Mouse (Mus musculus) heart, embryonic 11.5 days (tissue): ENCODE measurements around the gene Ifitm5. TPM values are rescaled to one million over a fixed set of nuclear protein-coding genes. Genes with fewer than 3 reads are reported as not detected.

Experiments
- ATAC-seq: fragments of 200-750 bp; cut with Nextera tagmentation; replicated peaks from 2 replicates; pipeline ENCODE4 v1.8.0; 2017; ENCODE audit warnings: moderate library complexity; ENCODE audit not compliant: insufficient number of reproducible peaks, low FRiP score, low TSS enrichment
- H3K27ac ChIP-seq: fragments of 300-500 bp; sonication (generic); 2 replicates; pipeline ENCODE4 v1.5.1; 2014; ENCODE audit warnings: mild to moderate bottlenecking, low read depth, low read length
- H3K27me3 ChIP-seq: fragments of 300-500 bp; sonication (generic); 2 replicates; pipeline ENCODE4 v1.6.1; 2014; ENCODE audit warnings: mild to moderate bottlenecking, low read length, mixed read lengths; ENCODE audit not compliant: control insufficient read depth, insufficient read depth
- H3K36me3 ChIP-seq: fragments of 300-500 bp; sonication (generic); 2 replicates; pipeline ENCODE4 v1.6.1; 2014; ENCODE audit warnings: mild to moderate bottlenecking, low read length, moderate library complexity, mixed read lengths; ENCODE audit not compliant: control insufficient read depth, insufficient read depth
- H3K4me1 ChIP-seq: fragments of 300-500 bp; sonication (generic); 2 replicates; pipeline ENCODE4 v1.6.1; 2014; ENCODE audit warnings: low read length; ENCODE audit not compliant: control insufficient read depth, insufficient read depth
- H3K4me2 ChIP-seq: fragments of 300-500 bp; sonication (generic); 2 replicates; pipeline ENCODE4 v1.6.1; 2014; ENCODE audit warnings: mild to moderate bottlenecking, moderate library complexity
- H3K4me3 ChIP-seq: fragments of 300-500 bp; sonication (generic); 2 replicates; pipeline ENCODE4 v1.5.1; 2014; ENCODE audit warnings: low read depth, low read length
- H3K9ac ChIP-seq: fragments of 300-500 bp; sonication (generic); 2 replicates; pipeline ENCODE4 v1.6.1; 2014; ENCODE audit warnings: mild to moderate bottlenecking, low read depth, low read length, moderate library complexity
- H3K9me3 ChIP-seq: fragments of 300-500 bp; sonication (generic); replicated peaks from 2 replicates; pipeline ENCODE4 v1.6.1; 2016; ENCODE audit warnings: low read length; ENCODE audit not compliant: control insufficient read depth
- WGBS: fragments of 180-500 bp; shearing (Covaris S2); extraction: QIAGEN DNeasy Blood & Tissue Kit; methylation state at CpG from one replicate; pipeline ENCODE4 v1.1.7; 2014; ENCODE audit not compliant: insufficient replicate concordance; 5-methylcytosine and 5-hydroxymethylcytosine counted together
- polyA plus RNA-seq: library from polyadenylated mRNA; unstranded; fragments of >200 nt; fragmentation: Nextera tagmentation; extraction: Ambion mirVana; gene quantifications from 2 replicates; pipeline ENCODE4 v1.2.1, GENCODE M21; 2014

Ifitm5 gene
- polyA plus RNA-seq, 1 experiment from 2014 or later: 0.34 TPM

- Histone ChIP-seq H3K36me3 (no peaks in the 10 kb centered on the region), H3K4me1 (peaks cover 4% of the 10 kb centered on the region), H3K27me3 (no peaks in the 10 kb centered on the region), H3K4me2 (peak within 1 kb of the TSS; percentile 81), H3K9ac (peak within 1 kb of the TSS; percentile 75), H3K9me3 (no peaks in the 10 kb centered on the region), H3K27ac (peak within 1 kb of the TSS; percentile 77), H3K4me3 (peak within 1 kb of the TSS; percentile 56)
- peak; percentile 77 for ATAC-seq
- WGBS: 8% methylated on average over 11 of the region's 11 CpGs
Measured at GRCm38 (mm10) chr7:140955758-140956555, 5.9 kb upstream of the Ifitm5 start, which contains the start of the genes Gm45717 and Ifitm2. TSS of gene Gm45717 (minus strand) at chr7:140955937. TSS of gene Ifitm2 (minus strand) at chr7:140955987.

DNA sequence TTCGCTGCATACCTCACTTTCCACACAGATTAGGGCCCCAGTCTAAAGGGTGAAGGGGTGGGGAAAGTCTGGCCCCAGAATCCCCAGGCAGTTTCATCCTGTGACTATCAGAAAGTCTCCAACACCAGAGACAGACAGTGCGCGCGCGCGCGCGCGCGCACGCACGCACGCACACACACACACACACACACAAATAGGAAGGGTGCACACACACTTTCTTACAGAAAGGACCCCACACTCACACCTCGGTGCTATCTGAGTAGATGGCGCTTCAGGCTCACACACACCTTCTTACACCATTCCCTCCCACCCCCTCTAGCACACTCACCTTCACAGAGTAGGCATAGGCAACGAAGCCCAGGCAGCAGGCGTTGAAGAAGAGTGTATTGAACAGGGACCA is 5.3 kb upstream of the Ifitm5 start:
- Histone ChIP-seq H3K9ac (peak overlapping the region; percentile 75), H3K9me3 (no peaks in the 10 kb centered on the region), H3K4me1 (peaks cover 4% of the 10 kb centered on the region), H3K4me2 (peak overlapping the region; percentile 81), H3K4me3 (peak overlapping the region; percentile 56), H3K36me3 (no peaks in the 10 kb centered on the region), H3K27me3 (no peaks in the 10 kb centered on the region), H3K27ac (peak overlapping the region; percentile 76)
- 8% methylated on average over 17 of the region's 17 CpGs for whole genome bisulfite sequencing
- ATAC-seq: peak; percentile 23; the same call in 1 of the 2 replicates

- Histone ChIP-seq H3K4me2 (peak overlapping the region; percentile 81), H3K9me3 (no peaks in the 10 kb centered on the region), H3K27ac (peak overlapping the region; percentile 76; the same call in 1 of the 2 replicates), H3K4me1 (peaks cover 4% of the 10 kb centered on the region), H3K9ac (peak overlapping the region; percentile 75), H3K27me3 (no peaks in the 10 kb centered on the region), H3K36me3 (no peaks in the 10 kb centered on the region), H3K4me3 (peak overlapping the region; percentile 56)
- 5% methylated on average over 9 of the region's 9 CpGs for WGBS
- ATAC-seq: no peak
Measured at GRCm38 (mm10) chr7:140954733-140955071, 4.6 kb upstream of the Ifitm5 start.

GRCm38 (mm10) chr7:140953800-140954732 is 4.0 kb upstream of the Ifitm5 start:
- no peaks in the 10 kb centered on the region for H3K27me3 ChIP-seq
- 60% methylated on average over 15 of the region's 15 CpGs for WGBS
- no peaks in the 10 kb centered on the region for H3K36me3 ChIP-seq
- no peak overlapping the region for H3K27ac ChIP-seq
- H3K9me3 ChIP-seq: no peaks in the 10 kb centered on the region
- peak overlapping the region; percentile 56 for H3K4me3 ChIP-seq
- ATAC-seq: no peak
- peaks cover 4% of the 10 kb centered on the region for H3K4me1 ChIP-seq
- H3K9ac ChIP-seq: peak overlapping the region; percentile 28; the same call in 1 of the 2 replicates
- H3K4me2 ChIP-seq: peak overlapping the region; percentile 81

DNA sequence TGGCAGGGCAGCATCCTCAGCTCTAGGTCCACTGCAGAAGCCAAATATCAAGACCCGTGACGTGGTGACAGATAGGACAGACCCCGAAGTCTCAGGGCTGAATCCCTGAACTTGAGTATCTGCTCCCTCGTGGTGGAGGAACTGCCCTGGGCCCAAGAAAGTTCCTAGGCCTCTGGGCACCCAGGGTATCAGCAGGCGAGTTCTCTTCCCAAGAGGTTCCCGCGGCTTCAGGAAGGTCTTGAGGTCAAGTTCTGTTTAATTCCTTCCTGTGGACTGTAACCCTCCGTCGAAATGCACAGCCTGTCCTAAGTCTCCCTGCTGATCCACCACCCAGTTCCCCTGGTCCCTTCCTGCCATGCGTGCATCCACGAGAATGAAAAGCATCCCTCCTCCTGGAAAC is 3.0 kb upstream of the Ifitm5 start:
- 69% methylated on average over 11 of the region's 11 CpGs for WGBS
- Histone ChIP-seq H3K27ac (no peak overlapping the region), H3K4me2 (peak overlapping the region; percentile 81; the same call in 1 of the 2 replicates), H3K9ac (no peak overlapping the region), H3K4me1 (peaks cover 7% of the 10 kb centered on the region), H3K27me3 (no peaks in the 10 kb centered on the region), H3K36me3 (no peaks in the 10 kb centered on the region), H3K9me3 (no peaks in the 10 kb centered on the region), H3K4me3 (no peak overlapping the region)
- ATAC-seq: no peak

DNA sequence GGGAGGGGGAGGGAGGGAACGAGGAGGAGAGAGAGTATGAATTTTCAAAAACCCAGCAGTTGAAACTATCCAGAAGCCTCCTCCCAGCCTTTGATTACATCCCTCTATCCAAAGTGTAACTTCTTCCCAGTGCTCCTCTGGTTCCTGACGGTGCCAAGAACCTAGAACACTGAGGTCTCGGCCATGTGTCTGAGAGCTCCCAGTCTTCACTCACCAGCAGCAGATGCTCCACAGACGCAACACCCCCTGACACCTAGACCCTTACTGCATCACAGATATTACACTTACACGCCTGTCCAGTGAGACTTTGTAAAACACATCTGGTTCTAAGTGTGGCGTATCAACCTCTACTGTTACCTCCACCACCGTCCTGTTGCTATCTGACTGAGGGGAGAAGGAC is 2.4 kb upstream of the Ifitm5 start:
- Histone ChIP-seq H3K4me3 (no peak overlapping the region), H3K36me3 (no peaks in the 10 kb centered on the region), H3K4me1 (peaks cover 7% of the 10 kb centered on the region), H3K27ac (no peak overlapping the region), H3K27me3 (no peaks in the 10 kb centered on the region), H3K9ac (no peak overlapping the region), H3K9me3 (no peaks in the 10 kb centered on the region), H3K4me2 (no peak overlapping the region)
- 73% methylated on average over 7 of the region's 7 CpGs for WGBS
- ATAC-seq: no peak

- ATAC-seq: no peak
- no peaks in the 10 kb centered on the region for H3K36me3 ChIP-seq
- H3K27ac ChIP-seq: no peak overlapping the region
- no peaks in the 10 kb centered on the region for H3K9me3 ChIP-seq
- no peak overlapping the region for H3K4me2 ChIP-seq
- H3K4me1 ChIP-seq: peaks cover 7% of the 10 kb centered on the region
- no peak overlapping the region for H3K9ac ChIP-seq
- 68% methylated on average over 6 of the region's 6 CpGs for WGBS
- H3K4me3 ChIP-seq: no peak overlapping the region
- no peaks in the 10 kb centered on the region for H3K27me3 ChIP-seq
Measured at GRCm38 (mm10) chr7:140951765-140952164, 1.7 kb upstream of the Ifitm5 start.

DNA sequence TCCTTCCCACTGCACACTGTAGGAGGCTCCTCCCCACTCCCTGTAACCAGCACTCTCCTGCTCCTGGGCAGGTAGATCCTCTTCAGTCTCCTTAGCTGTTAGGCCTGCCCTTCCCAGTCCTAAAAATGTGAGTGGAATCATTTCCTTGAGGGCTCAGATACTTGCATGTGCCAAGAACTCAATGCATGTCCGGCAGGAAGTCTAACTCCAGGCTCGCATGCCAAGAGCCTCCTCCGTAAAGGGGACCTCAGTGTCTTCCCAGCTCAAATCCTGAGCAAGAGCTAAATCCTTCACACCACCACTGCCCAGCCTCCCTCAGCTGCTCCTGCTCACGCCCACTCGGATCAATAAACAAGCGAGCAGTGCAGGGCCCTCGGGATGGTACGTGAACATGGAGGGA is 960 bp upstream of the Ifitm5 start:
- Histone ChIP-seq H3K4me2 (no peak overlapping the region), H3K27ac (no peak overlapping the region), H3K27me3 (no peaks in the 10 kb centered on the region), H3K4me1 (peaks cover 10% of the 10 kb centered on the region), H3K4me3 (no peak overlapping the region), H3K9ac (0 out of 2 replicates have a peak overlapping the region, but pooled peaks have one; percentile 40), H3K36me3 (no peaks in the 10 kb centered on the region), H3K9me3 (no peaks in the 10 kb centered on the region)
- WGBS: 40% methylated on average over 8 of the region's 8 CpGs
- no peak for ATAC-seq
